Mouse (Mus musculus) kidney, adult 10 weeks (tissue): Measurements from ENCODE around the gene Gm5591. TPM values are rescaled to one million over a fixed set of nuclear protein-coding genes. Genes with fewer than 3 reads are reported as not detected.

Source experiments
- polyA plus RNA-seq: library from polyadenylated mRNA; stranded (reverse); fragments of 350-450 nt; fragmentation: Illumina TruSeq; extraction: RNeasy Lipid Tissue Mini Kit (QIAGEN cat#74804); gene quantifications from one replicate; pipeline ENCODE4 v1.2.3, GENCODE M21; 2014; ENCODE audit warnings: low read depth, low replicate concordance

Gm5591 gene
- polyA plus RNA-seq, result not detected

GRCm38 (mm10) chr7:38528093-38528492, at the start of gene Gm5591:
Gm5591 (minus strand) TSS chr7:38528193.

